Mouse (Mus musculus) lung, postnatal 4 days (tissue): ENCODE results near the gene Farsb.

Experiments used
- DNase-seq, 2 experiments: peaks; one replicate each; pipeline ENCODE4 v3.0.0; 2021

The Farsb gene

GRCm38 (mm10) chr1:78483430-78483829 is 5.3 kb downstream of the Farsb start:
- no peak for DNase-seq

GRCm38 (mm10) chr1:78472441-78472840 is 16.3 kb downstream of the Farsb start:
- DNase-seq = no peak

GRCm38 (mm10) chr1:78454659-78455058 is 34.0 kb downstream of the Farsb start:
- DNase-seq = peak in 1 of 2 experiments; percentile 45

GRCm38 (mm10) chr1:78453886-78454285 is 34.8 kb downstream of the Farsb start:
- no peak for DNase-seq

- DNase-seq = no peak
These were observed 36.2 kb downstream of the Farsb start for GRCm38 (mm10) chr1:78452544-78452943.

GRCm38 (mm10) chr1:78451070-78451854 is 37.4 kb downstream of the Farsb start:
- peak in 1 of 2 experiments; percentile 33 for DNase-seq

GRCm38 (mm10) chr1:78448091-78448490 is 40.6 kb downstream of the Farsb start:
- no peak for DNase-seq

GRCm38 (mm10) chr1:78446742-78447141 is 42.0 kb downstream of the Farsb start:
- no peak for DNase-seq

GRCm38 (mm10) chr1:78446232-78446631 is 42.5 kb downstream of the Farsb start:
- DNase-seq = no peak

GRCm38 (mm10) chr1:78443056-78443455 is 45.6 kb downstream of the Farsb start:
- DNase-seq = no peak

GRCm38 (mm10) chr1:78440716-78441115 is 48.0 kb downstream of the Farsb start:
- DNase-seq = no peak

- DNase-seq = no peak
These were observed 51.5 kb downstream of the Farsb start for GRCm38 (mm10) chr1:78437150-78437549.

- DNase-seq = no peak
These were observed 52.3 kb downstream of the Farsb start for GRCm38 (mm10) chr1:78436445-78436844.

- no peak for DNase-seq
These were observed 52.7 kb downstream of the Farsb start for GRCm38 (mm10) chr1:78435967-78436366.

- no peak for DNase-seq
These were observed 55.2 kb downstream of the Farsb start for GRCm38 (mm10) chr1:78433472-78433871.

GRCm38 (mm10) chr1:78428851-78429250 is 59.8 kb downstream of the Farsb start:
- no peak for DNase-seq

GRCm38 (mm10) chr1:78426841-78427240 is 61.9 kb downstream of the Farsb start:
- no peak for DNase-seq

GRCm38 (mm10) chr1:78425793-78426700 is 62.6 kb downstream of the Farsb start:
- DNase-seq = peak; percentile 25 to 58

GRCm38 (mm10) chr1:78425309-78425708 is 63.4 kb downstream of the Farsb start:
- no peak for DNase-seq

GRCm38 (mm10) chr1:78424848-78425247 is 63.8 kb downstream of the Farsb start:
- DNase-seq = peak in 1 of 2 experiments; percentile 59

- DNase-seq = no peak
These were observed 66.1 kb downstream of the Farsb start for GRCm38 (mm10) chr1:78422576-78422975.

- DNase-seq = no peak
These were observed 66.9 kb downstream of the Farsb start for GRCm38 (mm10) chr1:78421749-78422148.

- no peak for DNase-seq
These were observed 68.4 kb downstream of the Farsb start for GRCm38 (mm10) chr1:78420271-78420670.

GRCm38 (mm10) chr1:78419593-78419992 is 69.1 kb downstream of the Farsb start:
- DNase-seq = peak; percentile 66 to 83
